Mouse (Mus musculus) heart, adult 11 months (tissue): ENCODE measurements at regions not wholly inside any gene's neighbourhood (a gene's known extent, or its start where the extent isn't known, plus 50 kb on each side); places are given as distances from the start of the nearest gene placed in this dataset.

Source experiments
- DNase-seq: peaks from one replicate; pipeline ENCODE4 v3.0.0; 2022

- DNase-seq, result no peak
Measured at GRCm38 (mm10) chr9:94589672-94590071, 51.8 kb upstream of the 1190002N15Rik start.

DNA sequence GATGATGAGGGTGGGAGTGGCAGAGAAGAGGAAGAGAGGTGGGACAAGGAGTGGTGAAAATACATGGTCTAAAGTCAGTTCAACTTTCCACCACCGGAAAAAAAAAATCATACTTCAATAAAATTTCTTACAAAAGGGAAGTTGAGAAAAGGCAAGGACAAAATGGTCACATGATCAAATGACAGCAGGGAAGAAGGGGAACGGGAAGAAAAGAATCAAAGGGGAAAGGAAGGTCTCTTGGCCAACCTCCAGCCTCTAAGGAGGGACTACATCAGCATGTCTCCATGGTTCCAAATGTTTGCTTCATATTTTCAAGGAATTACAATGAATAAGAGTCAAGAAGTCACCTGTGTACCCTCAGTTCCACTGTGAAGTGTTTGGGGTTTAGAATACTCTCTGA, 64.7 kb upstream of the Slc9a9 start:
- peak; percentile 33 for DNase-seq

GRCm38 (mm10) chr9:94606422-94606821, 63.3 kb upstream of the Slc9a9 start:
- DNase-seq, result peak; percentile 57

DNA sequence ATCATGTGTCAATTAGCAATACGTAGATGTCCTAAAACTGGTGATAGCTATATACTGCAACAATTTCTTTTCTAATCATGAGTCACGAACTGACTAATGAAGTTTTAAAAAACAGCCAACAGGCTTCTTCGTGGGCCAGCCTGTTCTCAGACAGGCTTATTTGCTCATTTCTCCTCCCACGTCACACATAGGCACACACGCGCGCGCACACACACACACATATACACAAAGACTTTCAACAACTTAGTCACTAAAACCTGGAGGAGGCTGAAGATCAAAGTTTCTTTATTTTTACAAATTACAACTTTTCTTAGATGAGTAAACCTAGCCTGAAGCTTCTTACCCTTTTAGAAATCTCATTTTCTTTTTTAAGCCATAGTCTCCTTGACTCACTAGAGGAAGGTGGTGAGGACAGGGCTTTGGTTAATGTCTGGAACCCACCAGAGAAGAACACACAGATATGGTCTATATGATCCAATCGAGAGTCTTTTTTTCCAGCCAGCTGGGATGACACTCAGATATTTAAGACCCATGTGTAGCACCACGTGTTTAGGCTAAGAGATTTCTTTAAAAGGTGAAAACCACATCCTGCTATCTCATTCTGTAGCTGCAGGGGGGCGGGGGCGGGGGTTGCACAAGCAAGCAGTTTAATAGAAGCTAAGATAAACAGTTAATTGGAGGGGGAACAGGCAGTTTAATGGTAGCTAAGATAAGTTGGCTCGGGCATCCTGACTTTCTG, 62.5 kb upstream of the Slc9a9 start:
- DNase-seq, result no peak

DNA sequence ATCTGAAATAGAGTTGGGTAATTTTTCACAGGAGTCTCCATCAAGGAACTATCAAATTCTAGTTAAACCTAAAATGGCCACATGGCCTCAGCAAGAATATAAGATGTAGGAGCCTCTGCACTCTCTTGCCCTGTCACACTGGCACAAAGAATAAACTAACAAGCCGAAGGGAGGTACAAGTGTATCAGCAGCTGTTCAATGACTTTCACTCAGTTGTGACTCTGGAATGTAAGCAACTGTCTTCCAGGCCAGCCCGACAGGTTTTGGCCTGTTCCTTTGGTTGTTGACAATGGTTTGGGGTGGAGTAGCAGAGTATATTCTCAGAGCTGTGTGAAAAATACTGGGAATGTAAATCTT, 62.0 kb upstream of the Slc9a9 start:
- peak; percentile 46 for DNase-seq

GRCm38 (mm10) chr9:94610101-94610500, 59.6 kb upstream of the Slc9a9 start:
- DNase-seq, result peak; percentile 17

DNA sequence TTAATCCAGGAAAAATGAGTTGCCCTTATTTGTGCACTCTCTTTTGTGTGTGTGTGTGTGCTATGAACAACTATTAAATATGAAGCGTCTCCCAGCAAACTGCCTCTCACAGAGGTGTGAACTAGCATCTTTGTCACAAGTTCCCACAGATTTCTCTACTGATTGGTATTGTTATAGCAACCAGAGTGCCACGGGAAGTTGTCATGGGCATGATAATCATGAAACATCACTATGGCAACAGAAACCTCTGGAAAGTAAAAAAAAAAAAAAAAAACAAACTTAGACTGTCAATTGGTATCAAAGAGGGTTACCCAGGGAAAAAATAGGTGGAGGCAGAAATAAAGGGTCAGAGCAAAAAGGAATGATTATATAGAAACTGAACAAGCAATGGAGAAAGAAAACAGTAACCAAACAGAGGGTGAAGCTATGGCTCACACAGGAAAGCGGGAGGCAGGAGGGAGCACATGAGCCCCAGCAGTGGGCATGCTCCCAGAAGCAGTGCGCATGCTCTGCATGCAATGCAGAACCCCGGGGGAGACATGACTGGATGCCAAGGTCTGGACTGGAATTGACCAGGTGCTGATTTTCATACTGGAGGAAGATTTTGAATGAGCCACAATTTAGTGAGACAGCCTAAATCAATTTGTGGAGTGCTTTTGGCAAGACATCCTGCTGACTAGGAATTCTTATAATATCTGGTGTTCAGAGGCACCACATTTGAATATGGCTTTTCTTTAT, 58.9 kb upstream of the Slc9a9 start:
- no peak for DNase-seq

- DNase-seq, result peak; percentile 73
Measured at GRCm38 (mm10) chr9:94613891-94614671, 55.6 kb upstream of the Slc9a9 start.

DNA sequence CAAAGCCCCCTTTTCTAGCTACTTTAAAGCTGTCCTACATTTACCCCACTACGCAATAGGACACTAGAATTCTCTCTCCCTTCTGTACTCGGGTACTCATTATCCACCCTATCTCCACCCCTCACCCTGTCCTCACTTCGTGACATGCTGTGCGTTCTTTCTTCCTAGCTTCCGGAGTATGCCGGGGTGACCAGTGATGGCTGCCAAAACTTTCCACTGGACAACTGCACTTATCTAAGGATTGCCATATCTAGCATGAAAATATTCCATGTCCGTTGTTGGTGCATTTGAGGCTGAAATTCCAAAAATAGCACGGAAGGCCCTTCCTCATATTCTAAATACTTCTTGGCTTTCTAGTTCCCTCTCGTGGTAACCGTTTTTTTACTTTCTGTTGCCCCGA, 54.5 kb upstream of the Slc9a9 start:
- DNase-seq, result peak; percentile 84

GRCm38 (mm10) chr9:94618079-94618786, 51.5 kb upstream of the Slc9a9 start:
- no peak for DNase-seq
